Mouse (Mus musculus) ovary, postnatal 14 days (tissue): ENCODE measurements at regions not wholly inside any gene's neighbourhood (a gene's known extent, or its start where the extent isn't known, plus 50 kb on each side); places are given as distances from the start of the nearest gene placed in this dataset.

ENCODE experiments used
- DNase-seq: peaks from one replicate; pipeline ENCODE4 v3.0.0; 2022; ENCODE audit warnings: low spot score

GRCm38 (mm10) chr10:122194139-122194538, 97.0 kb upstream of the Rxylt1 start:
- DNase-seq: no peak

- DNase-seq: no peak
These were observed 96.2 kb upstream of the Rxylt1 start for GRCm38 (mm10) chr10:122193343-122193742.

- no peak for DNase-seq
These were observed 88.1 kb upstream of the Rxylt1 start for GRCm38 (mm10) chr10:122185152-122185745.

GRCm38 (mm10) chr10:122183025-122183424, 85.9 kb upstream of the Rxylt1 start:
- DNase-seq: peak; percentile 26

GRCm38 (mm10) chr10:122149038-122149437, 51.9 kb upstream of the Rxylt1 start:
- no peak for DNase-seq

GRCm38 (mm10) chr10:122148609-122149008, 51.4 kb upstream of the Rxylt1 start:
- DNase-seq: no peak
